Mouse (Mus musculus) kidney, postnatal 0 days (tissue): ENCODE measurements around the gene Ankrd13d. TPM values are rescaled to one million over a fixed set of nuclear protein-coding genes. Genes with fewer than 3 reads are reported as not detected.

Source experiments
- ATAC-seq: fragments of 200-750 bp; cut with Nextera tagmentation; replicated peaks from 2 replicates; pipeline ENCODE4 v1.8.0; 2017; ENCODE audit warnings: low read depth, moderate number of reproducible peaks, moderate TSS enrichment, moderate library complexity; ENCODE audit not compliant: low FRiP score
- DNase-seq: peaks from one replicate; pipeline ENCODE4 v3.0.0-alpha.2; 2016; ENCODE audit warnings: low spot score
- H3K27ac ChIP-seq: fragments of 300-500 bp; sonication (generic); 2 replicates; pipeline ENCODE4 v1.5.1; 2014; ENCODE audit warnings: mild to moderate bottlenecking
- H3K27me3 ChIP-seq: fragments of 300-500 bp; sonication (generic); 2 replicates; pipeline ENCODE4 v1.6.1; 2014; ENCODE audit warnings: low read length, mixed read lengths; ENCODE audit not compliant: insufficient read depth
- H3K36me3 ChIP-seq: fragments of 300-500 bp; sonication (generic); 2 replicates; pipeline ENCODE4 v1.6.1; 2014; ENCODE audit warnings: low read length, mixed read lengths; ENCODE audit not compliant: insufficient read depth
- H3K4me1 ChIP-seq: fragments of 300-500 bp; sonication (generic); replicated peaks from 2 replicates; pipeline ENCODE4 v1.6.1; 2014; ENCODE audit warnings: antibody characterized with exemption, low read length, mixed read lengths; ENCODE audit not compliant: insufficient read depth
- H3K4me2 ChIP-seq: fragments of 300-500 bp; sonication (generic); 2 replicates; pipeline ENCODE4 v1.6.1; 2014; ENCODE audit warnings: mild to moderate bottlenecking, low read length, moderate library complexity, mixed read lengths
- H3K4me3 ChIP-seq: fragments of 300-500 bp; sonication (generic); replicated peaks from 2 replicates; pipeline ENCODE4 v1.5.1; 2014; ENCODE audit warnings: low read depth, low read length
- H3K9ac ChIP-seq: fragments of 300-500 bp; sonication (generic); 2 replicates; pipeline ENCODE4 v1.6.1; 2014; ENCODE audit warnings: low read depth, low read length
- H3K9me3 ChIP-seq: fragments of 300-500 bp; sonication (generic); replicated peaks from 2 replicates; pipeline ENCODE4 v1.6.1; 2016; ENCODE audit warnings: low read length, inconsistent platforms, mixed read lengths
- CTCF ChIP-seq: IDR thresholded peaks from 2 replicates; pipeline ENCODE4 v1.5.1; 2016; ENCODE audit warnings: antibody characterized with exemption, low read depth, mild to moderate bottlenecking, moderate library complexity
- WGBS: fragments of 180-500 bp; shearing (Covaris S2); extraction: QIAGEN DNeasy Blood & Tissue Kit; methylation state at CpG from one replicate; pipeline ENCODE4 v1.1.7; 2014; 5-methylcytosine and 5-hydroxymethylcytosine counted together
- polyA plus RNA-seq: library from polyadenylated mRNA; unstranded; fragments of >200 nt; fragmentation: Nextera tagmentation; extraction: Ambion mirVana; gene quantifications from 2 replicates; pipeline ENCODE4 v1.2.1, GENCODE M21; 2015

Gene Ankrd13d
- polyA plus RNA-seq: 3.9 and 5.4 TPM in 2 replicates

GRCm38 (mm10) chr19:4282898-4283553 lies at the start of gene Ankrd13d:
Gene Ankrd13d (minus strand): TSS chr19:4283137.
- ATAC-seq: peak; percentile 92

GRCm38 (mm10) chr19:4332653-4333052 lies 49.7 kb upstream of the Ankrd13d start:
- Histone ChIP-seq H3K9me3 (no peaks in the 10 kb centered on the region), H3K9ac (peak overlapping the region; percentile 64), H3K27me3 (no peaks in the 10 kb centered on the region), H3K4me1 (peaks cover 16% of the 10 kb centered on the region), H3K4me2 (peak overlapping the region; percentile 68), H3K36me3 (peaks cover 24% of the 10 kb centered on the region), H3K4me3 (peak overlapping the region; percentile 54), H3K27ac (peak overlapping the region; percentile 93)
- DNase-seq (peak; percentile 67), ATAC-seq (no peak)
- WGBS: 0% methylated on average over 4 of the region's 4 CpGs
- no peak for TF ChIP-seq CTCF

More at GRCm38 (mm10) chr19:4282898-4283553, at the start of gene Ankrd13d:
- TF ChIP-seq CTCF: peak; percentile 81
- under 1% methylated on average over 49 of the region's 50 CpGs for WGBS
- Histone ChIP-seq H3K9ac (peak within 1 kb of the TSS; percentile 67), H3K9me3 (no peaks in the 10 kb centered on the region), H3K4me2 (peak within 1 kb of the TSS; percentile 82), H3K36me3 (peaks cover 26% of the 10 kb centered on the region), H3K4me1 (no peaks in the 10 kb centered on the region), H3K4me3 (peak within 1 kb of the TSS; percentile 62), H3K27ac (peak within 1 kb of the TSS; percentile 25; the same call in 1 of the 2 replicates), H3K27me3 (no peaks in the 10 kb centered on the region)
- peak; percentile 96 for DNase-seq

GRCm38 (mm10) chr19:4331273-4331672 lies 48.3 kb upstream of the Ankrd13d start:
- H3K27me3 ChIP-seq: no peaks in the 10 kb centered on the region
- TF ChIP-seq CTCF: no peak
- ATAC-seq (no peak), DNase-seq (no peak)
- peaks cover 36% of the 10 kb centered on the region for H3K36me3 ChIP-seq
- no peak overlapping the region for H3K4me3 ChIP-seq
- peaks cover 16% of the 10 kb centered on the region for H3K4me1 ChIP-seq
- peak overlapping the region; percentile 68; the same call in 1 of the 2 replicates for H3K4me2 ChIP-seq
- WGBS: 67% methylated on average over 3 of the region's 3 CpGs
- no peaks in the 10 kb centered on the region for H3K9me3 ChIP-seq
- no peak overlapping the region for H3K9ac ChIP-seq
- H3K27ac ChIP-seq: no peak overlapping the region

- no peak overlapping the region for H3K4me2 ChIP-seq
- no peak overlapping the region for H3K4me3 ChIP-seq
- no peaks in the 10 kb centered on the region for H3K27me3 ChIP-seq
- ATAC-seq (no peak), DNase-seq (no peak)
- peaks cover 16% of the 10 kb centered on the region for H3K4me1 ChIP-seq
- no peak overlapping the region for H3K27ac ChIP-seq
- peaks cover 43% of the 10 kb centered on the region for H3K36me3 ChIP-seq
- no peaks in the 10 kb centered on the region for H3K9me3 ChIP-seq
- 76% methylated on average over 2 of the region's 2 CpGs for WGBS
- TF ChIP-seq CTCF: no peak
- H3K9ac ChIP-seq: no peak overlapping the region
Measured at GRCm38 (mm10) chr19:4330603-4331002, 47.7 kb upstream of the Ankrd13d start.

GRCm38 (mm10) chr19:4328737-4329304 lies 45.9 kb upstream of the Ankrd13d start:
- no peak overlapping the region for H3K27ac ChIP-seq
- WGBS: 96% methylated on average over 8 of the region's 8 CpGs
- no peak overlapping the region for H3K4me2 ChIP-seq
- no peak overlapping the region for H3K4me3 ChIP-seq
- no peak for DNase-seq
- peaks cover 10% of the 10 kb centered on the region for H3K4me1 ChIP-seq
- no peaks in the 10 kb centered on the region for H3K9me3 ChIP-seq
- peaks cover 60% of the 10 kb centered on the region for H3K36me3 ChIP-seq
- TF ChIP-seq CTCF: no peak
- H3K27me3 ChIP-seq: no peaks in the 10 kb centered on the region
- no peak for ATAC-seq
- no peak overlapping the region for H3K9ac ChIP-seq

GRCm38 (mm10) chr19:4326881-4327280 lies 43.9 kb upstream of the Ankrd13d start:
- no peak for TF ChIP-seq CTCF
- 79% methylated on average over 1 of the region's 1 CpGs for WGBS

More at GRCm38 (mm10) chr19:4326881-4327280, 43.9 kb upstream of the Ankrd13d start:
- Histone ChIP-seq H3K4me1 (peaks cover 4% of the 10 kb centered on the region), H3K4me2 (no peak overlapping the region), H3K4me3 (no peak overlapping the region), H3K27ac (no peak overlapping the region), H3K36me3 (peaks cover 75% of the 10 kb centered on the region), H3K27me3 (no peaks in the 10 kb centered on the region), H3K9me3 (no peaks in the 10 kb centered on the region), H3K9ac (no peak overlapping the region)
- ATAC-seq (no peak), DNase-seq (no peak)
